27 mouse cellular contexts compared by ENCODE assay signal in the genomic region with DNA sequence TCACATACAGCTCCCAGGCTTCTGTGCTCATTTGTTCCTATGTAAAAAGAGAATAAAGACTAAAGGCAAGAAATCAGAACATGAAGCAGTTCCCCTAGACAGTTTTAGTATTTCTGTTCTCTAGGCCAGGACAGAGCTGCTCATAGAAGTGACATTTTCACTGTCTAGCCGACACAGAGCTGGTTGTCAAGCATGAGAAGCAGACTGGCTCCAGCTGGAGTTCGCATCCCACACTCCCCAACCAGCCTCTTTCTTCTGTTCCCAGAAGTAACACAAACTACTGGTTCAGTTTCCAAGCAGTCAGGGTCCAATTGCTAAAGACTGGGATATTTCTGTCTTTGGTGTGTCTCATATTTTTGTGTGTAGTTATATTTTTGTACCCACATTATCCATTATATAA.
DNase-seq lines count a peak whose midpoint lies in the region; ATAC-seq and TF ChIP-seq lines count a peak whose summit lies in the region.
"Had no signal": no experiment of that assay in that cellular context is flagged by ENCODE, and none has a peak within 500 bp of the region (broad histone marks: within the 10 kb centered on the region; RNA-seq: fewer than 3 reads in every experiment).

No protein-coding gene starts in this region.

- no peak for TF ChIP-seq CTCF in left cerebral cortex, adult 2 months (IDR thresholded peaks at IDR 0.05)

- no peak overlapping the region for H3K27ac ChIP-seq in kidney, embryonic 14.5 days (ENCODE audit: low read depth, low read length)
- no peak overlapping the region for H3K27ac ChIP-seq in left cerebral cortex, adult 2 months
- H3K27ac ChIP-seq: embryonic facial prominence, embryonic 15.5 days; hindbrain, embryonic 10.5 days; intestine, embryonic 15.5 days; limb, embryonic 10.5 days; liver, embryonic 15.5 days had no signal

- H3K9ac ChIP-seq in kidney, embryonic 14.5 days (ENCODE audit: low read depth, low read length) = no peak overlapping the region
- H3K9ac ChIP-seq: embryonic facial prominence, embryonic 15.5 days; heart, embryonic 12.5 days; intestine, embryonic 15.5 days; liver, embryonic 15.5 days had no signal

- no peak overlapping the region for H3K4me2 ChIP-seq in kidney, embryonic 14.5 days (replicated peaks; ENCODE audit: low read depth, low read length)
- H3K4me2 ChIP-seq: embryonic facial prominence, embryonic 15.5 days; heart, embryonic 12.5 days; intestine, embryonic 15.5 days; liver, embryonic 15.5 days; midbrain, embryonic 11.5 days had no signal

- H3K4me1 ChIP-seq in kidney, embryonic 14.5 days (ENCODE audit: control insufficient read depth, insufficient read depth, low read length) = no peaks in the 10 kb centered on the region
- H3K4me1 ChIP-seq: heart, embryonic 12.5 days; hindbrain, embryonic 10.5 days; intestine, embryonic 15.5 days; limb, embryonic 10.5 days; liver, embryonic 15.5 days had no signal

- intact Hi-C loops in left cerebral cortex, postnatal 14 days (cut with DNase I) = no loop called here
- intact Hi-C loops in left cerebral cortex, adult 2 months (cut with DNase I) = no loop called here

- H3K9me3 ChIP-seq in kidney, embryonic 14.5 days (ENCODE audit: control insufficient read depth, low read length) = peaks cover 2% of the 10 kb centered on the region; the same call in 1 of the 2 replicates
- H3K9me3 ChIP-seq: embryonic facial prominence, embryonic 15.5 days; G1E; intestine, embryonic 15.5 days; limb, embryonic 10.5 days; liver, embryonic 15.5 days had no signal

- no peaks in the 10 kb centered on the region for H3K36me3 ChIP-seq in kidney, embryonic 14.5 days (ENCODE audit: control insufficient read depth, insufficient read depth, low read length)
- H3K36me3 ChIP-seq: embryonic facial prominence, embryonic 15.5 days; G1E; heart, embryonic 12.5 days; hindbrain, embryonic 10.5 days; intestine, embryonic 15.5 days; limb, embryonic 10.5 days; liver, embryonic 15.5 days had no signal

- no peak overlapping the region for H3K4me3 ChIP-seq in kidney, embryonic 14.5 days (ENCODE audit: low read length)
- no peak overlapping the region for H3K4me3 ChIP-seq in left cerebral cortex, adult 2 months
- H3K4me3 ChIP-seq: embryonic facial prominence, embryonic 15.5 days; heart, embryonic 12.5 days; hindbrain, embryonic 10.5 days; intestine, embryonic 15.5 days; limb, embryonic 10.5 days; liver, embryonic 15.5 days had no signal

- DNase-seq in kidney, adult 8-10 months = no peak
- peak; percentile 7 to 12 for DNase-seq in left cerebral cortex, postnatal 14 days (ENCODE audit: low spot score in 2 of 2)
- no peak for DNase-seq in left cerebral cortex, adult 2 months (ENCODE audit: extremely low spot score in 1 of 2, low spot score in 2 of 2)
- peak; percentile 77 for DNase-seq in brain, adult 2 months (ENCODE audit: low read depth, low spot score)
- peak; percentile 1 for DNase-seq in lung, postnatal 14 days
- DNase-seq in urinary bladder, postnatal 25 days (ENCODE audit: low spot score) = no peak
- DNase-seq: adrenal gland, postnatal 36 days; B cell, adult 2 months; cerebellum, adult 11 months; cerebellum, adult 9-11 months; gastrocnemius, postnatal 14 days; heart, adult 18-20 months; liver; right cerebral cortex, adult 18-20 months had no signal

- 19% methylated on average over 2 of the region's 2 CpGs for WGBS in kidney, embryonic 14.5 days

- peak; percentile 69; the same call in 1 of the 2 replicates for ATAC-seq in kidney, embryonic 14.5 days (ENCODE audit: low FRiP score, low TSS enrichment)
- ATAC-seq: forebrain, embryonic 16.5 days; hindbrain, embryonic 16.5 days; intestine, embryonic 15.5 days; Patski had no signal

- no peaks in the 10 kb centered on the region for H3K27me3 ChIP-seq in kidney, embryonic 14.5 days (ENCODE audit: control insufficient read depth, insufficient read depth, low read length)
- H3K27me3 ChIP-seq: CH12.LX; embryonic facial prominence, embryonic 15.5 days; heart, embryonic 12.5 days; intestine, embryonic 15.5 days; liver, embryonic 15.5 days; Patski had no signal

Comparison
In these comparisons a context has a peak if more than half of its experiments do, and no peak if none do; other contexts are left out.
1. DNase-seq: peak in left cerebral cortex, postnatal 14 days (2 of 2), brain, adult 2 months (single experiment) and lung, postnatal 14 days (single experiment); none in kidney, adult 8-10 months (0 of 2), left cerebral cortex, adult 2 months (0 of 2) and urinary bladder, postnatal 25 days (single experiment).